Mouse (Mus musculus) CH12.LX (cell line): ENCODE measurements around the gene Dennd2a.

ENCODE experiments used
- CTCF ChIP-seq, 2 experiments: IDR thresholded peaks in 1 of 2; conservative IDR thresholded peaks in 1 of 2; 2 replicates each; pipeline ENCODE4 v1.5.1; 2011 to 2012; ENCODE audit warnings: low read depth in 2 of 2, low read length in 2 of 2, improper control_type of control experiment in 1 of 2, inconsistent platforms in 1 of 2, mild to moderate bottlenecking in 1 of 2, moderate library complexity in 1 of 2
- E2F4 ChIP-seq: IDR thresholded peaks from 2 replicates; pipeline ENCODE4 v1.6.1; 2011; ENCODE audit warnings: low read depth, low read length, improper control_type of control experiment; ENCODE audit not compliant: insufficient replicate concordance
- KAT2A ChIP-seq: IDR thresholded peaks from 2 replicates; pipeline ENCODE4 v1.6.1; 2012; ENCODE audit warnings: low read length, improper control_type of control experiment, inconsistent platforms; ENCODE audit not compliant: insufficient replicate concordance

GRCm38 (mm10) chr6:39434111-39434885 is 123.4 kb downstream of the Dennd2a start:
- no peak for TF ChIP-seq E2F4
- no peak for TF ChIP-seq CTCF (conservative IDR thresholded peaks at IDR 0.05 in 1 of 2, IDR thresholded peaks at IDR 0.05 in 1 of 2; ENCODE audit: low read depth in 2 of 2, low read length in 2 of 2)
- TF ChIP-seq KAT2A: no peak
